Mouse (Mus musculus) A20 (cell line): ENCODE results near the gene Lrp1.

ENCODE experiments used
- DNase-seq: peaks from one replicate; pipeline ENCODE4 v3.0.0-alpha.2; 2011; ENCODE audit warnings: low read depth, low spot score

The Lrp1 gene

DNA sequence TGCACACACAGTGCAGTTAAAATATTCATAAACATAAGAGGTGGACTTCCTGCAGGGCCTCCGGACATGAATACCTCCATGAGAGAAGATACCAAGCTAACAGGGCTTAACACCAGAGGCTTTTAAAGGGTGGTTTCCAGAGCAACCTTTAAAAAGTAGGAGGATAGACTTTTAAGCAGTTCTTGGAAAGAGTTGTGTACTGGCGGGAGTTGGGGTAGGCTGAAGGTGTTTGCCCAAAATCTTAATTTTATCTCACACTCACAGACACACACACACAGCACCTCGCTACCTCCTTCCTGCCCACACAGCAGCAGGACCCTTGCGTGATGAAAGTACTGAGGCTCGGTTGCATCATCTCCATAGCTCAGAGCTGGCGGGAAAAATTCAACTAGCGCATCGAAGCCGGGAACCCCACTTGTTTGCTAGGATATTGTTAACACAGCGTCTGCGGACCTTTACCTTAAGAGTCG is 99.3 kb downstream of the Lrp1 start:
- peak; percentile 59 for DNase-seq

- DNase-seq = peak; percentile 42
Measured at GRCm38 (mm10) chr10:127520714-127521357, 100.1 kb downstream of the Lrp1 start.

- DNase-seq = peak; percentile 41
Measured at GRCm38 (mm10) chr10:127519903-127520713, 100.8 kb downstream of the Lrp1 start.

- no peak for DNase-seq
Measured at GRCm38 (mm10) chr10:127519041-127519701, 101.8 kb downstream of the Lrp1 start.

DNA sequence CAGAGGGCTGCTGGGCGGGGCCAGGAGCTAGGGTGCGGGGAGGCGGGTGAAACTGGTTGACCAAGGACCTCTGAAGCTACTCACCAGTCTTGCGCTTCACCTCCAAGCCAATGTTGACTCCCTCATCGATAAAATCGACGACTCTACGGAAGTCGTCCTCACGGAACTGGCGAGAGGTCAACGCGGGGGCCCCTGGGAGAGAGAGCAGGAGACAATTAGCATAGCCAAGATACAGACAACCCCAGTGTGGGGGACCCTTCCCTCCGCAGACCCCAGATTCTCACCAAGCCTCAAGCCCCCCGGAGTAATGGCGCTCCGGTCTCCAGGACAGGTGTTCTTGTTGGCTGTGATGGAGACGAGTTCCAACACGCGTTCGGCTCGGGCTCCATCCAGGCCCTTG is 103.0 kb downstream of the Lrp1 start:
- DNase-seq = no peak

DNA sequence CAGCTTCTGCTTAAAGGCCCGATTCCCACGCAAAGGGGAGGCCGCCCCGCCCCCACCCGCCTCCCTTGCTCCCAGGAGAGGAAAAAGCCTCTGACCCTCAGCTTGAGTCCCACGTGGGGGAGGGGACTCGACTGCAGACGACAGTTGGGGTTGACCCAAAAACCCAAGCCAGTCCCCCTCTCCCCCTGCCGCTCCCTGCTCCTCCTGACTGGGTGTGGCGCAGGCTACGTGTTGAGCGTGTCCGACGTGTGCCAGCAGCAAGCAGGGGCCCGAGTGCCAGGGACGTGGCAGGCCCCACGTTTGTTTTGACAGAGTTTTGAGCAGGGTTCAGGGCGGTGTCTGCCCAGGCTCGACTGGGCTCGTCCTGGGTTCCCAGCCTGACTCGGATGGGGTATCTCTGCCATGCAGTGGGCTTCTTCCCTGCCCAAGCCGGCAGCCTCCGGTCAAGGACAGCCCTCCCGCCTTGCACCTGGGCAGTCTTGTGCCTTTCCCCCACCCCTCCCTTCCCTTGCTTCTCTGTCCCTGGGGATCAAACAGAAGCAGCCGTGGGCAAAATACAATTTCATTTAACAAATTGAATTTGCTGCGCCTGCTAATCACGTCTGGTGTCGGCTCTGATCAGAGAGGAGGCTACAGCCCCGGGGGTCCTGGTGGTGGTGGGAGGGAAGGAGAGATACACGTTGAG is 104.2 kb downstream of the Lrp1 start:
- DNase-seq = no peak

- no peak for DNase-seq
Measured at GRCm38 (mm10) chr10:127515983-127516459, 104.9 kb downstream of the Lrp1 start.

DNA sequence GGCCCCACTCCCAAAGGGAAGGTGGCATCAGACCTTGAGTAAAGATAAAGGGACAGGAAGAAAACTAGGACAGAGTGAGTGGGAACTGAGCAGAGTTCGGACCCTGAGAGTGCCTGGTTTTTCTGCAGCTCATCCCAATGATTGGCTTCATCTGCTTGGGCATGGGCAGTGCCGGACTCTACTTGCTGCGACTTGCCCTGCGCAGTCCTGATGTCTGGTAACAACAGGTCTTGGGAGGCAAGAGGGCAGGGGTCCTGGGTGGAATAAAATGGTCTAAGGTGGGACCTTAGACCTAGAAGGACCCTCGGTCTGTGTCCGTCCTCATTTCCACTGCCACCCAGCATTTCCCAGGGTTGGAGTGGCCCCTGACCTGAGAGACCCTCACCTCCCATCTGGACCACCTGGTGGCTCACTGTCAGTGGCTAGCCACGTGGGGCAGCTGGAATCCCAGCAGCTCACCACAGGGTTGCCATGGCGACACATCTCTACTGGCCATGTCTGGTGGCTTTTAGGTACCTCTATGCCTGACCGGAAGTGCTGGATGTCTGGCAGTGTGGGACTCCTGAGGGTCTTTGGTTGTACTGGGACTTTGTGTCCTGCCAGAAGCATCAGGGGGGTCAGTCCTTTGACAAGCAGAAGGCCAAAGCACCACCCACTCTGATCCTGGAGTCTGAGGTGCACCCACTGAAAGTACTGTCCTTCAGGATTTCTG is 105.5 kb downstream of the Lrp1 start:
- DNase-seq = peak; percentile 26

DNA sequence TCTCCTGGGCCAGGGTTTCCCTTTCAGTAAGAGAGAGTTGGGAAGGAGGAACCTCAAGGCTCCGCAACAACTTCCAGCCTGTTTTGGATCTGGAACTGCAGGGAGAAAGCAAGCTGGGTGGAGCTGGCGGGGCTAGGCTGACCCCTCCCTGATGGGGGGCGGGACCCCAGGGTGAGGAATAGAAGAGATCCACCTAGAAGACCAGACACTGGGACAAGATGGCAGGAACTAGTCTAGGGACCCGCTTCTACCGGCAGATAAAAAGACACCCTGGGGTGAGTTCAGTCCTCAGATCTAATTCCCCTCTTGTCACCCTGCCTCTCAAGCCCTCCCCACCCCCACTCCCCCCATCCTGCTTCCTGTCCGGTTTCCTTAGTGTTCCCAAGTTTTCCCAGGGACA is 106.2 kb downstream of the Lrp1 start, which contains the start of gene Ndufa4l2:
Gene Ndufa4l2 (plus strand): TSS at position 204 of the 400 bp plus-strand sequence.
- DNase-seq = no peak

DNA sequence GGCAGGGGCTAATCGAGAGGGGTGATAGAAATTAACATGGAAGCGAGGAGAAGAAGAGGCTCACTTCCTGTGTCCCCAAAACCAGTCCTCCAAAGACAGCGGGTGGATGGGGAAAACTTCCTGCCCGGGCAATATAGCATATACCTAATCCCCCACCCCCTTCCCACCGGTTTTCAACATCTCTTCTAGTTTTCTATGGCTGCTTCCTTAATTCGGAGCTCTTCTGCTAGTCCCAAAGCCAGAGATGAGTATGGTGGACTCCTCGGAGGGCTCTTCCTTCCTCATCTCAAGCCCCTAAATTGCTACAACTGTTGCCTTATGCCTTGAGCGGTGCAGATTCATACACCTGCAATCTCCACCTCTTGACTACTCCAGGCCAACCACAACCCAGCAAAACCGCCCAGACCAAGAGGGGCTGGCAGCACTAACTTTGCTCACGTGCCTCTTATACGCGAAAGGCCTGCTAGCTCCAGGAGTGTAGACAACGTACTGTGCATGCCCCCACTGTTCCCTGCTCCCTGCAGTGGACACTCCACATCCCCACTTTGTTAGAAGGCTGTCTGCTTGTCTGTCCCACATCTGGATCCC is 106.7 kb downstream of the Lrp1 start:
- peak; percentile 64 for DNase-seq

DNA sequence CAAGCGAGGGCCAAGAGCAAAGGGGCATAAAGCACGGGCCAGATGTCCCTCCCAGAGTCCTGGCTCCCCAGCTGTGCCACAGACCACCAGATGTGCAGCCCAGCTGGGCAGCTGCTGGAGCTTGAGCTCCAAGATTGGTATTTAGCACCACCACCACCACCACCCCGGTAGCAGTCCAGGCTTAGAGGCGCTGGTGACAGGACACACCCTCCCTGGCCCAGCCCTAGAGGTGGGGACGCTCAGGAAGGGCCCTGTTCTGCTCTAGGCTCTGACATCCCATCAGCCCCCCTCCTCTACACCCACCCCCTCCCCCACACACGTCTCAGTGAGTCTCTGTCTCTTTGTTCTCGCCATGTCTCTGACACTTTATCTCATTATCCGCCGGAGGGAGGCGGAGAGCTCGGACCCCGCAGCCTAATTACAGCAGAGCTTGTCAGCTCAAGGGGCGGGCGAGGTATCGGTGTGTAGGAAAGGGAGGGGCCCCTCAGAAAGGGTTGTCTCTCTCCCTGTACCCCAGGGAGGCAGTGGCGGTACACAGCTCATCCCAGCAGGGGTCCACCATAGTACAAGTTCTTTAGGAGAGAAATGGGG is 107.4 kb downstream of the Lrp1 start:
- DNase-seq = peak; percentile 89

- DNase-seq = peak; percentile 96
Measured at GRCm38 (mm10) chr10:127512813-127513212, 108.1 kb downstream of the Lrp1 start.

DNA sequence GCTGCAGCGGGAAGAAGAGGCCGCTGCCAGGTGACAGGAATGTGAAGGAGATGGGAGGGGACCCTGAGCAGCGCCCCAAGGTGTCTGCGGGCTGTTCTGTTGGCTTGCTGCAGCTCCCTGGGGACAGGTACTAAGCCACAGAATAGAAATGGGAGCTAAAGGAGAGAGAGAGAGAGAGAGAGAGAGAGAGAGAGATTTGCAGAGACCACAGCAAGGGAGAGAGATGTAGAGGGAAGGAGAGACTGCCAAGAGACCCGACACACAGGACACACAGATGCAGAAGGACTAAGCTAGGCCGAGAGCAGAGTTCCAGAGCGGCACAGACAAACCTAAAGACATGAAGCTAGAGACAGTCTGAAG is 108.7 kb downstream of the Lrp1 start:
- DNase-seq = no peak

- DNase-seq = peak; percentile 93
Measured at GRCm38 (mm10) chr10:127511634-127512306, 109.2 kb downstream of the Lrp1 start.

- DNase-seq = peak; percentile 72
Measured at GRCm38 (mm10) chr10:127510895-127511617, 109.9 kb downstream of the Lrp1 start.

GRCm38 (mm10) chr10:127509837-127510701 is 110.9 kb downstream of the Lrp1 start:
- peak; percentile 23 for DNase-seq

DNA sequence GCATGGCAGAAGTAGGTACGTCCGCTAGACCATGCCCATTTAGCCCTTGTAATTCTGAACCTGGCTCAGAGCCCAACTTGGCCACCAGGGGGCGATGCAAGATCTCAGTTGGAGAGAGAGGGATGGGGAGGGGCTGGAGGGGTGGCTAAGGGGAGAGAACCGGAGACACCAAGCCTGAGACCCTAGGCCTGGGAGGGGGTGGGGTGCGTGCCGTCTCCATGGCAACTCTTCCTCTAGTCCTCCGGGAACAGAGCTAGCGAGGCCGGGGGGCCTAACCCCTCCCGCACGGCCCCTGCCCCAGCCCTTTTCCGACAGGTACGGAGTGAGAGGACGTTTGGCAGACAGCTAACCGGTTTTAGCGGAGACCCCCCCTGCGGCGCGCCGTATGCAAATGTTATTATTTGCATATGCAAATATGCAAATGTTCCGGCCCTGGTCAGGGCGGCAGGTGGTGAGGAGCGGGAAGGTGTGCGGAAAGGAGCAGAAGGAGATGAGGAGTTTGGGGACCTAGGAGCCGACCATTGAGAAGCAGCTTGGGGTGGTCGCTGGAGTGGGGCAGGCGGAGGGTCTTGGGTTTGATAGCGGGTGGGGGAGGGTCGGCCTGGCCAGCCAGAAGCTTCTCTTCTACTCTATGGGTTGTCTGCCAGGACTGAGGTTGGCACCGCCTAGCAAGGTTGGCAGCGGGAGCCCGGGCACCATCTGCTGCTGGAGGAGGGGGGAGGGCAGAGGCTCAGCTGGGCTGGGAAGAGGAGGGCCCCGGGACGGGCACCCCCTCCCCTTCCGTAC is 111.7 kb downstream of the Lrp1 start:
- DNase-seq = peak; percentile 98
